Mouse (Mus musculus) thymus, adult 2 months (tissue): ENCODE results near the gene Nos3. TPM values are rescaled to one million over a fixed set of nuclear protein-coding genes. Genes with fewer than 3 reads are reported as not detected.

Source experiments
- DNase-seq: peaks from one replicate; pipeline ENCODE4 v3.0.0; 2021
- H3K27ac ChIP-seq: fragments of 200-500 bp; 2 replicates; pipeline ENCODE4 v1.5.1; 2012; ENCODE audit warnings: low read length, control low read depth; ENCODE audit not compliant: control insufficient read depth, insufficient read depth
- H3K27me3 ChIP-seq: fragments of 200-500 bp; 2 replicates; pipeline ENCODE4 v1.6.1; 2012; ENCODE audit warnings: mild to moderate bottlenecking, low read length, moderate library complexity, mixed read lengths; ENCODE audit not compliant: control insufficient read depth, insufficient read depth
- H3K36me3 ChIP-seq: fragments of 200-500 bp; 2 replicates; pipeline ENCODE4 v1.6.1; 2012; ENCODE audit warnings: mild to moderate bottlenecking, low read length, moderate library complexity; ENCODE audit not compliant: control insufficient read depth, insufficient read depth
- H3K4me1 ChIP-seq: fragments of 200-500 bp; replicated peaks from 2 replicates; pipeline ENCODE4 v1.6.1; 2012; ENCODE audit warnings: low read length; ENCODE audit not compliant: control insufficient read depth, insufficient read depth
- H3K4me3 ChIP-seq: fragments of 200-500 bp; 2 replicates; pipeline ENCODE4 v1.5.1; 2012; ENCODE audit warnings: mild to moderate bottlenecking, low read length, control low read depth, moderate library complexity; ENCODE audit not compliant: control insufficient read depth, insufficient read depth
- CTCF ChIP-seq: fragments of 200-500 bp; IDR thresholded peaks from 2 replicates; pipeline ENCODE4 v1.5.1; 2012; ENCODE audit warnings: mild to moderate bottlenecking, control low read depth, low read length, moderate library complexity, borderline replicate concordance; ENCODE audit not compliant: control insufficient read depth, poor library complexity, insufficient read depth; ENCODE audit errors: extremely low read depth
- POLR2A ChIP-seq: fragments of 200-500 bp; IDR thresholded peaks from 2 replicates; pipeline ENCODE4 v1.6.1; 2012; ENCODE audit warnings: mild to moderate bottlenecking, low read length, control low read depth, moderate library complexity; ENCODE audit not compliant: control insufficient read depth, poor library complexity, insufficient read depth; ENCODE audit errors: extremely low read depth
- WGBS: fragments of 180-500 bp; shearing (Covaris S2); methylation state at CpG from one replicate; pipeline ENCODE4 v1.1.7; 2018; 5-methylcytosine and 5-hydroxymethylcytosine counted together
- polyA plus RNA-seq: library from polyadenylated mRNA; depleted of rRNA; stranded (reverse); fragments of >200 nt; gene quantifications from 2 replicates; pipeline ENCODE4 v1.2.3, GENCODE M21; 2012

The Nos3 gene
- polyA plus RNA-seq, 1 experiment: 5.7 TPM

- WGBS: 91% methylated on average over 9 of the region's 9 CpGs
- H3K4me1 ChIP-seq: peaks cover 1% of the 10 kb centered on the region
- H3K27me3 ChIP-seq: no peaks in the 10 kb centered on the region
- TF ChIP-seq CTCF (no peak), POLR2A (no peak)
- H3K27ac ChIP-seq: no peak overlapping the region
- no peaks in the 10 kb centered on the region for H3K36me3 ChIP-seq
- no peak overlapping the region for H3K4me3 ChIP-seq
- no peak for DNase-seq
These were observed 1.8 kb downstream of the Nos3 start for GRCm38 (mm10) chr5:24366426-24366825.

GRCm38 (mm10) chr5:24369767-24370166 lies 5.2 kb downstream of the Nos3 start:
- Histone ChIP-seq H3K4me3 (no peak overlapping the region), H3K36me3 (no peaks in the 10 kb centered on the region), H3K4me1 (no peaks in the 10 kb centered on the region), H3K27ac (no peak overlapping the region), H3K27me3 (no peaks in the 10 kb centered on the region)
- WGBS: 96% methylated on average over 9 of the region's 9 CpGs
- DNase-seq: no peak
- TF ChIP-seq POLR2A (no peak), CTCF (no peak)

- H3K27me3 ChIP-seq: no peaks in the 10 kb centered on the region
- no peak overlapping the region for H3K4me3 ChIP-seq
- H3K4me1 ChIP-seq: no peaks in the 10 kb centered on the region
- H3K36me3 ChIP-seq: no peaks in the 10 kb centered on the region
- no peak for DNase-seq
- H3K27ac ChIP-seq: no peak overlapping the region
- 97% methylated on average over 5 of the region's 5 CpGs for WGBS
- TF ChIP-seq POLR2A (no peak), CTCF (no peak)
These were observed 9.2 kb downstream of the Nos3 start for GRCm38 (mm10) chr5:24373807-24374206.

GRCm38 (mm10) chr5:24374216-24374615 lies 9.6 kb downstream of the Nos3 start:
- TF ChIP-seq POLR2A (no peak), CTCF (no peak)
- no peak overlapping the region for H3K27ac ChIP-seq
- H3K4me1 ChIP-seq: no peaks in the 10 kb centered on the region
- no peak overlapping the region for H3K4me3 ChIP-seq
- H3K36me3 ChIP-seq: no peaks in the 10 kb centered on the region
- DNase-seq: no peak
- no peaks in the 10 kb centered on the region for H3K27me3 ChIP-seq
- 71% methylated on average over 6 of the region's 6 CpGs for WGBS

- WGBS: 87% methylated on average over 7 of the region's 7 CpGs
- TF ChIP-seq POLR2A (no peak), CTCF (no peak)
- Histone ChIP-seq H3K27me3 (no peaks in the 10 kb centered on the region), H3K27ac (no peak overlapping the region), H3K36me3 (no peaks in the 10 kb centered on the region), H3K4me3 (no peak overlapping the region), H3K4me1 (no peaks in the 10 kb centered on the region)
- DNase-seq: no peak
These were observed 10.2 kb downstream of the Nos3 start for GRCm38 (mm10) chr5:24374666-24375328.

GRCm38 (mm10) chr5:24378700-24379099 lies 14.1 kb downstream of the Nos3 start:
- TF ChIP-seq POLR2A: no peak
- TF ChIP-seq CTCF: no peak
- 81% methylated on average over 2 of the region's 2 CpGs for WGBS
- no peak for DNase-seq
- H3K4me3 ChIP-seq: no peak overlapping the region
- H3K27me3 ChIP-seq: no peaks in the 10 kb centered on the region
- H3K27ac ChIP-seq: no peak overlapping the region
- peaks cover 7% of the 10 kb centered on the region for H3K4me1 ChIP-seq
- no peaks in the 10 kb centered on the region for H3K36me3 ChIP-seq

- Histone ChIP-seq H3K27me3 (no peaks in the 10 kb centered on the region), H3K4me1 (peaks cover 14% of the 10 kb centered on the region), H3K27ac (no peak overlapping the region), H3K4me3 (no peak overlapping the region), H3K36me3 (no peaks in the 10 kb centered on the region)
- WGBS: 95% methylated on average over 4 of the region's 4 CpGs
- DNase-seq: no peak
- TF ChIP-seq CTCF (no peak), POLR2A (no peak)
These were observed 14.9 kb downstream of the Nos3 start for GRCm38 (mm10) chr5:24379501-24379900.
